Mouse (Mus musculus): ENCODE measurements around the gene Tepsin.

Tepsin gene

DNA sequence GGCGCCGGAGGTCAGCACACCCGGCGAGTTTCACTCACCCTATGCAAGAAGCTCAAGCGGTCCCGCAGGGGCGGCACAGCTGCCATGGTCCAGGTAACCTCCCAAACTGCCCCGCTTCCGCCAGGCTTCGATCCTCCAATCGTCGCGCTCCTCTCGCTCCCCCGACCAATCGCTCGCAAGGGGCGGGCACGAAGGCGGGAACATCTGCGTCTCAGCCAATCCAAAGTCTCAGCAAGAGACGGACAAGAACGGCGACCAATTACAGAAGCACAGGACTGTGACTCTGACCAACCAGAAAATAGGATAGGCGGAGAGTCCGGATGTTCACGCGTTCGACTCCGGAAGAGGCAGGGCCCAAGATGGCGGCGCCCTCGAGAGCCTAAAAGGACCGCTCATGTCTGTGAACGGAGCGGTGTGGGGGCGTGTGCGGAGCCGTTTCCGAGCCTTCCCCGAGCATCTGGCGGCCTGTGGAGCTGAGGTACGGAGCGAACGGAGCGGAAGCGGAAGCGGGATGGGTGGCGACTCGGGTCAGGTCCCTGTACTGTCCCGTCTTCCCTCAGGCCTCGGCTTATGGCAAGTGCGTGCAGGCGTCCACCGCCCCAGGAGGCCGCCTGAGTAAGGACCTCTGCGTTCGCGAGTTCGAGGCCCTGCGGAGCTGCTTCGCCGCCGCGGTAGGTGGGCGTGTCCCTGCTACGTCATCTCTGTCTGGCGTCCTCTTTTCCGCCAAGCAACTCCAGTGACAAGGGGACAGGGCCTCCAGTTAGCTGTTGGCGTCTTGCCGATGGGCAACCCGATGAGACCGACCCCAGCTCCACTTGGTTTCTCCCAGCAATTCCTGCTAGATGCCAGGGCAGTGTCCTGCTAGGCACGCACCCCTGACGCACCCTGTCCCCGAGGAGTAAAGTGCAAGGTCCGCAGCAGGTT lies at the start of gene Tepsin, which contains the start of gene Ndufaf8:
Tepsin (minus strand) TSS at position 144 of the 924 bp plus-strand sequence.
Ndufaf8 (plus strand) TSS at position 341 of the 924 bp plus-strand sequence.
- DNase-seq (ENCODE audit: low spot score): peak; percentile 96

DNA sequence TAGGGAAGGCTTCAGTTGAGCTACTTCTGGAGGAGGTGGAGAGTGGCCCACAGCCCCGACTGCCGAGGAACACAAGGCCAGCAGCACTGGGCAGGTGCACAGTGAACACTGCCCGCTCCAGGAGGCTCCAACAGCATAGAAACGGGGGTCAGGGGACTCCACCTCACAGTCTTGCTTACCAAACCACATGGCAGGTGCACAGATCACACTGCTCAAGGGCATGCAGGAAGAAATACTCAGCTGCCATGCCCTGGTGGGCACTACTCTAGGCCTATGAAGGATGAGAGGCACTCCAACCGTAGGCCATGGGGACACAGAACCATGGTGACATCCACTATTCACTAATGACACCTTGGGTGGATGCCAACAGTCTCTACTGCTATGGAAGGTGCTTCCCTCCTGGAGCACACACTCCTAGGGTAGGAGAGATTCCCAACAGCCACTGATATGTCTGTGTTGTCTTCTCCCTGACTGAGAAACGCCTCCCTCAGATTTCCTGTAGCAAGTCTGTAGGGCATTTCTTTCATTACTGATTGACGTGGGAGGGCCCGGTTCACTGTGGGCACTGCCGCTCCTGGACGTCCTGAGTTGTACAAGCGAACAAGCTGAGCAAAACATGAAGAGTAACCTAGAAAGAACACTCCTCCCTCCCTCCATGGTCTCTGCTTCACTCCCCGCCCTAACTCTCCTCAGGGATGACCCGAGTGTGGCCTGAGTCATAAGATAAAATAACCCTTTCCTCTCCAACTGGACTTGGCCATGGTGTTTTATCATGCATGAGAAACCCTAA lies 45.4 kb upstream of the Tepsin start:
- DNase-seq (ENCODE audit: low spot score): no peak

DNA sequence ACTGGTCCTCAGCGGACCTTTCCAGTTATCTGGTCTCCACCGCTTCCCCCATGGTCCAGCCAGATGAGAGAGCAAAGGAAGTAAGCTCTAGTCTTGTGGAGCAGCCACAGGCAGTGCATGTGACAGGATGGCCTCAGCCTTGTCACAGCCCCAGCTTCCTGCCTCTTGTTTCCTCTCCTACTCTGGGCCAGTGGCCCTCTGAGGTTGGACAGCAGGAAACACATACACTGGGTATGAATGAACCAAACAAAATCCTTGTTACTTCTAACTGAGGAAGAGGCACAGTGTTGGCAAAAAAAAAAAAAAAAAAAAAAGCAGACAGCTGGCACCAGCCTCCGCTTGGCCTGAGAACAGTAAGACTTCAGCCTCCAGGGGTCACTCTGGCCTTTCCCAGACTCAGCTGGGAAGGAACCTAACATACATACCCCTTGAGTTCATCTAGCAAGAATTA lies 44.1 kb upstream of the Tepsin start:
- DNase-seq (ENCODE audit: low spot score): no peak

DNA sequence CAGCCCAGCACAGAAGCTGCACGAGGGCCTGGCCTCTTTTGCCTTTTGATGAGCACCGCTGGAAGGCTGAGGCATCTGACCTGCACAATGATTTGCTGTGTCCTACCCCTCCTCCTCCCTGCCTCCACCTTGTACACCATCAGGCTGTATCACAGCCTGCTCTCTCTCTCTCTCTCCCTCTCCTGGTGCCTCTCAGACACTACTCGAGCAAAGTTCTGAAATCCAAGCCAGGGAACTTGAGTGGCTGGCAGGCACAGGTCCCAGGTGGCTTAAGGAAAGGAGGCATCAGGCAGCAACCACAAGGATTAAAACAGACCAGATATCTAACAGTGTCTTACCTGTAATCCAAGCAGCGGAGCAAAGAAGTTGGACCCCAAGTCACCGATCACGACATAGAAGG lies 41.7 kb upstream of the Tepsin start:
- DNase-seq (ENCODE audit: low spot score): no peak

DNA sequence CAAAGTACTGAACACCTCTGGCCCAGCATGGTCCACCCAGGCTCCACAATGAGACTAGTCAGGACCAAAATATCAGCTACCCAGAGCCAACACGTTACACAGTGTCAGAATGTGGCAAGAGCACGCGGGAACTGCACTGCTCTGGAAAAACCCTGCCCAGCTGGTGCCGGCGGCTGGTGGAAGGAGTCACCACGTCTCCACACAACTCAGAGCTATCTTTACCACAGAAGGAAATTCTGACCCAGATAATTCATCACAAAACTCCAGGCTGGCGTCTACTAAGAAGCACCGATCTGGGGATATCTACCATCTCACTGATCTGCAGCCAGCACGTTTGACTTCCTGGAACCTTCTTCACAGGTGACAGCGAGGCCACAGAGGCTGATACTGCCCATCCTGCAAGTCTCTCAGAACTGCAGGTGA lies 40.8 kb upstream of the Tepsin start:
- no peak for DNase-seq (ENCODE audit: low spot score)

DNA sequence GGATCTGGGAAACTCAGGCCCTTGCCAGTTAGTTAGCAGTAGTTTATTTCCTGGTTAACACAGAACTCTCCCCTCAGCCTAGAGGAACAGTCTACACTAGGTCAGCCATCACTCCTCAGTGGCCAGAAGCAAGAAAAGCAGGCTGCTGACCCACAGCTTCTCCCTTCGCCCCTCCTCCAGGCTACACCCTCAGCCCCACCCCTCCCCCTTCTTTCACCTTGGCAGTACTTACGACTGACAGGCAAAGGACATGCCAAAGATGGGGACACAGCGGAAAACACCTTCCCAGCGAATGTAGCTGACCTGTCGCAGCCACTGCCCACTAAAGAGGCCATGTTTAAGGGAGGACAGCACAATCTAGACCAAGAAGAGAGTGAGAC lies 39.1 kb upstream of the Tepsin start:
- no peak for DNase-seq (ENCODE audit: low spot score)

DNA sequence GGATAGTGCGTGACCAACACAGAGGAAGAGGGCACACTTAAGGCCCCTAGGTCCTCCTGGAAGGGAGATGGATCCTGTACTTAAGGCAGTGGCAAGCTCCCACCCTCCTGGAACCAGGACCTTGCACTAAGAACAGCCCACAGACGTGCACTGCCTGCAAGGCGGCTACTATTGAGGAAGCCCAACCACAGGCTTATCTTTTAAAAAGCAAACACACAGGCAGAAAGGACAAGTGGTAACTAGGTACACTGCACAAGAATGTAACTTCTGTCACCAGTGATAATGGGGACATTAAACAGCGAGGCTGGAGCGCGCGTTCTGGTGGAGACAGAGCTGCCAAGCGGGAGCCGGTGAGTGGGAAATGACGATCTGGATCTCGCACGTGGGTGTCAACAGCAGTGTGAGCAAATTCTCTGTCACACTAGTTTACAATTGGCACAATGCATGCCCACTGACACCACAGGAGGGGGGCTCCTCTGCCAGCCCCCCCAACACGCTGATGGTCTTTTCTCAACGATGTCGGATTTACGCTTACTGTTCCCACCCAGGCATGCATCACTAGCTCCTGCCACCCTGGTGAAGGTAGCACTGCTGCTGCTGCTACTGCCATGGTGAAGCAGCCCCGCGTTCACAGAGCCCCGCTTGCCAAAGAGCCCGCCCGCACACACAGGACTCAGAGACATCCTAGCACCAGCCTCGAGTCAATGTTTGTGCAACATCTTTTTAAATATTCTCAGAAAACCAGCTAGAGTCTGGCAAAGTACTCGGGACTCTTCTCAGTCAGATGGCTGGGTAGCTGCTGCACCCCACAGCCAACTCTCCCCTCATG lies 38.5 kb upstream of the Tepsin start:
- no peak for DNase-seq (ENCODE audit: low spot score)

DNA sequence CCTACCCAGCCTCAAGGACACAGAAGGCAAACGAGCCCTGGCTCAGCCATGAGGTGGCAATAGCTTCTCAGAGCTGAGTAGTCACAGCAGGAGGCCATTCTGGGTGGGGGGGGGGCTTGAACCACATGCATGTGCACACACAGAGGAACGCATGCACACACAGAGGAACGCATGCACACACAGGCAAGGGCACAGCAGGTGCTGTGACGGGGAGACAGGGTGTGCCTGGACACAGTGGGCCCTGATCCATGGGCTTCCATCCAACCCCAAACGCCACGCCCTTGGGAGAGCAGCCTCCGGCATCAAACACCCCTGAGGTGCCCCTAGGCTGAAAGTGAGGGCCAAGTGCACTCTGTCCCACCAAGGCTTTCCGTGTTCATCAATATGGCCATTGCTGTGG lies 37.7 kb upstream of the Tepsin start:
- no peak for DNase-seq (ENCODE audit: low spot score)

DNA sequence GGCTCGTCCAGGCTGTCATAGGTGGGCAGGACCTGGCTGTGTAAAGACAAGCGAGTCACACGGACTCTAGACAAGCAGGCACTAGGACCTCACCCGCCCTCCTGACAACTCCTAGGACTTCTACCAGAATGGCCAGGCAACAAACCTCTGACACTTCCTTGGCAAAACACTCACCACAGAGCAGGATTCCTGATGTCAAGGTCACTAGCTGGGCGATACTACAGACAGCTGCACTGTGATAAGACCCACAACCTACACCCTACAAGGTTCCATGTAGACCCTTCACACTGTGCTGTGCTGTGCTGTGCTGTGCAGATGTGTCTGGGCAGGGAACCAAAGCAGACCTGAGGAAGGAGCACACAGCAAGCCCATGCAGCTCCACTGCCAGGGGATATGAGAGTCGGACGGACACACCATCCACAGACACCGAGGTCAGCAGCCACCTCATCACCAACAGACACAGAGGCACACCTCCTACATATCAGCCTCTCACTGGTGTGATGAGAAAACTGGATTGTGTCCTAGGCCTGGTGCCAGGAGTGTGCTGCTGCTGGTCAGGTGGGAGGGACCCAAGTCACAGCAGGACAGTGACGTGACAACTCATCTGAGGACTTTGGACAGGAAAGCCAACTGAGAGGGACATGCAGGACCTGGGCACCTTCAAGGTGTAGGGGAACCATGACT lies 36.5 kb upstream of the Tepsin start:
- no peak for DNase-seq (ENCODE audit: low spot score)

DNA sequence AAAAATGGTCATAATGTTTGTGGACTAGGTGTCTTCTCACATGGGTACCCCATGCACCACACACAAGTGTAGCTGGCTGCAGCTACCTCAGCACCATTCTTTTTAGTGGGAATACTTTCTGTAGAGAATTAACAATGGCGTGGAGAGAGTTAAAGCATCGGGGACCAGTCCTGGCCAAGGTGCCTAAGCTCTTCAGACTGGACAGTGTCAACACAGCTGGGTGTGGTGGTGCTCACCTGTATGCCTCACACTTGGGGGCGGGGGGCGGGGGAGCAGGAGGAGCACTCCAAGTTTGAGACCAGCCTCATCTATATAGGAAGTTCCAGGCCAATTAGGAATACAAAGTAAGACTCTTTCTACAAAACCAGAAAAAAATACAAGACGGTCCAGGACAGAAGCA lies 35.6 kb upstream of the Tepsin start:
- no peak for DNase-seq (ENCODE audit: low spot score)

DNA sequence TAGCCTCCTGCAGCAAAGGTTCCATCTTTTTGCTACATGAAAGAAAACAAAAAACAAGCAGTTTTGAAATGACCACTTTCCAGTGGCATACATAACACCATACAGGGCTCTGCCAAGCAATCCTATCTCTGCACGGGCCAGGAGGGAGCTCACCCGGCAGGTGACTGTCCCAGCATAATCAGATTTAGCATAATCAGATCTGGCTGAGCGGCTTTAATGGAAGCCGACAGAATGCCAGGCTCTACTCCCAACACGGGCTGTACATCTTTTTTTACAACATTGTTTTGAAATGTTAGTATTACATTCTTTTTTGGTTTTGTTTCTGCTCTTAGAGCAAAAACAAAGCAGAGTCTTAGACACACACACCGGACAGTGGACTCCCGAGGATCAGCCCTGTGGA lies 30.8 kb upstream of the Tepsin start:
- no peak for DNase-seq (ENCODE audit: low spot score)

DNA sequence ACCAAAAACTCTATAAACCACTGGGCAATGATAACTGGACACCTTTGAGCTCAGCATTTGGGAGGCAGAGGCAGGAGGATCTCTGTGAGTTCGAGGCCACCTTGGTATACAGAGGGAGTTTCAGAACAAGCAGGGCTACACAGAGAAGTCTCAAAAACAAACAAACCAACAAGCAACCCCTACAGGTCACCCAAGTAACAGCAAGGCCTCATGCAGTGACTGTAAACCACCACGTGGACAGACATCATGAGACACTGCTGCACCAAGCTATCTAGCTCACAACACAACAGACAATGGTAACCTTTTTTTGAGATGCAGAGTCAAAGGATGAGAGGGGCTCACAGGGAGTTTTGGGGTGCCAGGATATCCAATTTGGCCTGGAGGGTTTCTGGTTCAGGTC lies 28.3 kb upstream of the Tepsin start:
- DNase-seq (ENCODE audit: low spot score): no peak

DNA sequence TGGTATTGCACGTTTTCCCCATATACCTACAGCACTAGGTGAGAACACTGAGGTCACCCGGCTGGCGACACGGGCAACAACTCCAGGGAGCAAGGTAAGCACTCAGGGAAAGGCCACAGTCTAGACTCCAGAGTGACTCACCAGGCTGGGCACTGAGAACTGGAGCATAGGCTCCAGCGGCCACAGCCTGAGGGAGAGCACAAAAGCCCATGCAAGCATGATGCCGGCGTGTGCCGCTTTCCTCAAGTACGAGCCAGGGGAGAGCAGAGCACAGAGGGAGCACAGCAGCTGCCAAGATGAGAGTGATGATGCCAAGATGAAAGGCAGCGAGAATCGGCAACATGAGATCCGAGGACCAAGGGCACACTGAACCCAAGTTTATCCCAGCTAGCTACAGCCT lies 23.6 kb upstream of the Tepsin start:
- DNase-seq (ENCODE audit: low spot score): no peak

DNA sequence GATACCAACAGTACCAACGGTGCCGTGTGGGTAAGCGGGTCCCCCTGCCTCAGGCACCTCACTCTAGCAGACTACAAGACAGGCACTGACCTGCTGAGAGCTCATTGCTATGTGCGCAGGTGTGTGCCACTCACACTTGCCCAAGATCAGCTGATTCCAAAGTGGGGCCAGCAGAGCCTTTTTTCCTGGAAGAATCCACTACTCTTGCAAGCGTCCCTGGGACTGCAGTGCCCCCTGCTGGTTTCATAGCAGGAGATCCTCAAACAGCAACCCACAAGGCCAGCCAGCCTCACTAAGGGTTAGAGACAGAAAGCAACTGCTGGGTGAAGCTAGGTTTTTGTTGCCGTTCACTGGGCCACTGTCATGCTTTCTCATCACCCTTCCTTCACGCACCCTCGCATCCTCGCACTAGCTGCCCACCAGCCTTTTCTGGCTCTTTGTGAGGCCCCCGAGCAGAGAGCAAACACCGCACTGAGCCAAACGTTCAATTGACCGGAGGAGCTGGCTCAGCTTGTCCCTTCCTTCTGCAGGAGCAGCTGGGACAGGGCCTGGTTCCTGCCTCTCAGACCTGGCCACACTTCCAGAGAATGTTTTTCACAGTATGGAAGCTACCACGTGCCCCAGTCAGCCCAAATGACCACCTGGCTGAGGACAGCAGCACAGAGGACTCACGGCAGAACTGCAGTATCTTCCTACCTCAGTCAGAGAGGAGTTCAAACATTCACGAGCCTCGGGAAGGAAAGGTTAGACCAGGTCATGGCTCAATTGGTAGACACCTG lies 22.3 kb upstream of the Tepsin start:
- DNase-seq (ENCODE audit: low spot score): no peak

DNA sequence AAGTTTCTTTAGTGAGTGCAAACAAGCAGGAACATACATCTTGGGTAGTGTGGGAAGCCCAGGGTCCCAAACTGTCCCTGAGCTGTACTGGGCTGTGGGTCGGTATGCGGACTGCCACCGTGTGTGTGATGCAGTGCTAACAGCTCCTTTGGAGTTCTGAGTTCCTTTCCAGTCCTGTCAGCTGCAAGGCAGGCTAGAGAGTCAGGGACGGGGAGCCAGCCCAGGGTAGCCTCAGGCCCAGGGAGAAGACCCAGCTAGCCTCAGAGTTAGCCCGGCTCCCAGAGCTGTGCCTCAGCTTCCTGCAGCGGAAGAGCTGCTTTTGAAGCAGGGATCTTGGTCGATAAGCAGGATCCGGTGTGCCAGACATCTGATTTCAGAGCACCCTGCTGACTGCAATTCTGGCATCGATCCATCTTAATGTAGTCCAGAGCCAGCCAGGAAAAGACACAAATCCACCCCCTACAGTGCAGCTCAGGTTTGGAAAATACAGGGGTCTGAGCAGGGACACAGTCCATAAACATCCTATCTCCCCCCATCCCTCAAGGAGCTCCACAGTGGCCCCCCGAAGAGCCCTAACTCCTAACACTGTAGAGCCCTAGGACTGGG lies 21.5 kb upstream of the Tepsin start:
- no peak for DNase-seq (ENCODE audit: low spot score)

DNA sequence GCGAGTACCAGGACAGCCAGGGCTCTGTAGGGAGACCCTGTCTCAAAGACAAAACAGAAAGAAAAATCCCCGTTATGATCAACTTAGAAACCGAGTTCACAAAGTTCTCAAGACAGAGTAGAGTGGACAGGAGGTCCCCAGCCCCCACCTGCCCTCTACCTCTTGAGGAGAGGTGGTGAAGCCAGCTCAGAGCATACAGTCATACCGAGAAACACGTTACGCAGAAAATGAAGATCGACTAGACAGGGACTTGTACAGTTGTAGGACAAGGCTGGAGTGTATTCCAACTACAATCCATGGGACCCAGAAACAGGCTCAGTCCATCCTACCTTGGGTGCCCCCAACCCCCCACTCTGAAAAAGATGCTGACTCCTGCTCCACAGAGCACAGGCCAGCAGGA lies 20.6 kb upstream of the Tepsin start:
- DNase-seq (ENCODE audit: low spot score): no peak

DNA sequence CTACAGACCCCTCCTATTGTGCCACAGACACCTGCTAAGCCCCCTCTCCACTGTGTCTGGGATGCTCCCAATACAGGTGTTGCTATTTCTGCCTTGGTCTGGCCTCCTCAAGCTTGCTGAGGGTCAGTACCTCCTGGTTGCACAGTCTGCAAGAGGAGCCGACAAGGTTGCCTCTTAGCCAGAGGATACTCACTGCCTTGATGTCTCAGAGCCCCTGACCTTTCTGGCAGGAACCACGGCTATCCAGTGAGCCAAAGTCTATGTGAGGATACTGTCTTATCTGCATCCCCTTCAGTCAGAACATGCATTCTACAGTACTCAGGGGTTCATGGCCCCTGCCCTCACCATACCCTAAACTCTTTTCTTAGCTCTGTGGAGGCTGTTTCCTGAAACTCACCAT lies 19.1 kb upstream of the Tepsin start:
- DNase-seq (ENCODE audit: low spot score): no peak

DNA sequence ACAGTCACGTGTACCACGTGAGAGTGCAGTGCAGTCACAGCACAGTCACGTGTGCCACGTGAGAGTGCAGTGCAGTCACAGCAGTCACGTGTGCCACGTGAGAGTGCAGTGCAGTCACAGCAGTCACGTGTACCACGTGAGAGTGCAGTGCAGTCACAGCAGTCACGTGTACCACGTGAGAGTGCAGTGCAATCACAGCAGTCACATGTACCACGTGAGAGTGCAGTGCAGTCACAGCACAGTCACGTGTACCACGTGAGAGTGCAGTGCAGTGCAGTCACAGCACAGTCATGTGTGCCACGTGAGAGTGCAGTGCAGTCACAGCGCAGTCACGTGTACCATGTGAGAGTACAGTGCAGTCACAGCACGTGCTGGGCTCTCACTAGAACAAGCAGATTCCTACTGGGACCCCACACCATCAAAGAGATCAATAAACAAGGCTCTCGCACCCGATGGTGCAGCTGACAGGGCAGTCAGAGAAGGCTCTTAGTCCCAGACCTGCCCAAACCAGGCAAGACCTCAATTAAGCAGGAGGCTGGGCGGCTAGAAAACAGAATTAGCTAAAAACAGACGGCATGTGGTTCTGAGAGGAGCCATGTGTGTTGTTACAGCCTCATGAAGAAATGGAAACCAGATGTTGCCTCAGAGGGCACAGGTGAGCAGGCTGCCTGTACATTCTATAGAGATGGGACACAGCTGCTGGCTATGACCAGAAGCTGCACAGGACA lies 16.1 kb upstream of the Tepsin start:
- DNase-seq (ENCODE audit: low spot score): no peak

DNA sequence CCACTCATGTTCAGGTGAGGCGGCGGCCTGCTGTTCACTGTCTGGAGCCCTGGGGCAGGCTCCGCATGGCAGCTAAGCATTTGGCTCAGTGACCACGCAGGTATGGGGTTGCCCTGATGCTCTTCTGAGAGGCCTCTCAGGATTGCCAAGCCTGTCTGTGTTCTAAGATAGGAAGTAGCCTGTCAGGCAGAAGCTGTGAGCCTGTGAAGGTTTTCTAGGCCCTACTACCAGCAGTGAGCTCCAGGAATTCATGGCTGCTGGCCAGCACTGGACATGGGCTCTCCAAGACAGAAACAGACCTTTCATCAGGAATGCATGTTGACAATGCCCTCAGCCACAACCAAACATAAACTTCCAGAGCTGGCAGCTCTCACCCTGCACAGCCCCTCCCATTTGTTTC lies 13.6 kb upstream of the Tepsin start:
- no peak for DNase-seq (ENCODE audit: low spot score)

DNA sequence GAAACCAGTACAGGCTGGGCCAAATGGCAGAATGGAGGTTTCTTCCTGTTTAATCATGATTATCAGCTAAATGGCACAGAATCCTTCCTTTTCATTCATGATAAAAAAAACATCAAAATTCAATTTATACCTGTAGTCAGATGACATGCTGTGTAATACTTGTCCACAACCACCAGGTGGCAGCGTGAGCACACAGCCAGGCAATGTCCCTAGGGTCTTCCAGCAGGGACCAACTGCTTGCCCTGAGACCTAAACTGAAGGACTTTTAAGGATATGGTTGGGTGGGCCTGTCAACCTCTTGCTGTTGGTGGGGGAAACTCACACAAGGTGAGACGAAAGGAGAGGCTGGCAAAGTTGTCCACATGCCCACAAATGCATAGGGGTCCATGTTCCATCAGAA lies 12.5 kb upstream of the Tepsin start:
- DNase-seq (ENCODE audit: low spot score): no peak
